Mouse (Mus musculus) thymus, adult 2 months (tissue): ENCODE data around the gene Gm42791. TPM values are rescaled to one million over a fixed set of nuclear protein-coding genes. Genes with fewer than 3 reads are reported as not detected.
A peak's percentile ranks its signal among the peaks of the same experiment; 100 is the strongest.

Experiments
- DNase-seq: peaks from one replicate; pipeline ENCODE4 v3.0.0; 2021
- H3K27ac ChIP-seq: fragments of 200-500 bp; 2 replicates; pipeline ENCODE4 v1.5.1; 2012; ENCODE audit warnings: low read length, control low read depth; ENCODE audit not compliant: control insufficient read depth, insufficient read depth
- H3K27me3 ChIP-seq: fragments of 200-500 bp; 2 replicates; pipeline ENCODE4 v1.6.1; 2012; ENCODE audit warnings: mild to moderate bottlenecking, low read length, moderate library complexity, mixed read lengths; ENCODE audit not compliant: control insufficient read depth, insufficient read depth
- H3K36me3 ChIP-seq: fragments of 200-500 bp; 2 replicates; pipeline ENCODE4 v1.6.1; 2012; ENCODE audit warnings: mild to moderate bottlenecking, low read length, moderate library complexity; ENCODE audit not compliant: control insufficient read depth, insufficient read depth
- H3K4me1 ChIP-seq: fragments of 200-500 bp; replicated peaks from 2 replicates; pipeline ENCODE4 v1.6.1; 2012; ENCODE audit warnings: low read length; ENCODE audit not compliant: control insufficient read depth, insufficient read depth
- H3K4me3 ChIP-seq: fragments of 200-500 bp; 2 replicates; pipeline ENCODE4 v1.5.1; 2012; ENCODE audit warnings: mild to moderate bottlenecking, low read length, control low read depth, moderate library complexity; ENCODE audit not compliant: control insufficient read depth, insufficient read depth
- CTCF ChIP-seq: fragments of 200-500 bp; IDR thresholded peaks from 2 replicates; pipeline ENCODE4 v1.5.1; 2012; ENCODE audit warnings: mild to moderate bottlenecking, control low read depth, low read length, moderate library complexity, borderline replicate concordance; ENCODE audit not compliant: control insufficient read depth, poor library complexity, insufficient read depth; ENCODE audit errors: extremely low read depth
- POLR2A ChIP-seq: fragments of 200-500 bp; IDR thresholded peaks from 2 replicates; pipeline ENCODE4 v1.6.1; 2012; ENCODE audit warnings: mild to moderate bottlenecking, low read length, control low read depth, moderate library complexity; ENCODE audit not compliant: control insufficient read depth, poor library complexity, insufficient read depth; ENCODE audit errors: extremely low read depth
- WGBS: fragments of 180-500 bp; shearing (Covaris S2); methylation state at CpG from one replicate; pipeline ENCODE4 v1.1.7; 2018; 5-methylcytosine and 5-hydroxymethylcytosine counted together
- polyA plus RNA-seq: library from polyadenylated mRNA; depleted of rRNA; stranded (reverse); fragments of >200 nt; gene quantifications from 2 replicates; pipeline ENCODE4 v1.2.3, GENCODE M21; 2012

The Gm42791 gene
- polyA plus RNA-seq, 1 experiment, result not detected

GRCm38 (mm10) chr5:148956898-148957535 lies 37.9 kb downstream of the Gm42791 start:
- no peaks in the 10 kb centered on the region; the same call in 1 of the 2 replicates for H3K36me3 ChIP-seq
- peak overlapping the region; percentile 87 for H3K27ac ChIP-seq
- H3K4me1 ChIP-seq, result peaks cover 50% of the 10 kb centered on the region
- WGBS, result 13% methylated on average over 9 of the region's 9 CpGs
- no peak overlapping the region for H3K4me3 ChIP-seq
- TF ChIP-seq CTCF (no peak), POLR2A (no peak)
- no peak for DNase-seq
- H3K27me3 ChIP-seq, result no peaks in the 10 kb centered on the region

GRCm38 (mm10) chr5:148956091-148956490 lies 38.9 kb downstream of the Gm42791 start:
- no peaks in the 10 kb centered on the region for H3K27me3 ChIP-seq
- 85% methylated on average over 9 of the region's 9 CpGs for WGBS
- peaks cover 58% of the 10 kb centered on the region for H3K4me1 ChIP-seq
- peak overlapping the region; percentile 78 for H3K27ac ChIP-seq
- DNase-seq, result no peak
- TF ChIP-seq POLR2A (no peak), CTCF (no peak)
- H3K4me3 ChIP-seq, result no peak overlapping the region
- H3K36me3 ChIP-seq, result no peaks in the 10 kb centered on the region

GRCm38 (mm10) chr5:148955575-148955974 lies 39.4 kb downstream of the Gm42791 start:
- Histone ChIP-seq H3K4me3 (no peak overlapping the region), H3K27ac (no peak overlapping the region), H3K4me1 (peaks cover 61% of the 10 kb centered on the region), H3K27me3 (no peaks in the 10 kb centered on the region), H3K36me3 (no peaks in the 10 kb centered on the region)
- TF ChIP-seq CTCF, result no peak
- TF ChIP-seq POLR2A, result no peak
- WGBS, result 97% methylated on average over 6 of the region's 6 CpGs
- DNase-seq, result no peak

GRCm38 (mm10) chr5:148954314-148955060 lies 40.5 kb downstream of the Gm42791 start:
- no peak for DNase-seq
- peaks cover 60% of the 10 kb centered on the region for H3K4me1 ChIP-seq
- H3K27ac ChIP-seq, result peak overlapping the region; percentile 42; the same call in 1 of the 2 replicates
- TF ChIP-seq POLR2A, result no peak
- TF ChIP-seq CTCF, result no peak
- H3K4me3 ChIP-seq, result no peak overlapping the region
- WGBS, result 68% methylated on average over 22 of the region's 22 CpGs
- H3K36me3 ChIP-seq, result no peaks in the 10 kb centered on the region
- H3K27me3 ChIP-seq, result no peaks in the 10 kb centered on the region

GRCm38 (mm10) chr5:148953098-148953497 lies 41.8 kb downstream of the Gm42791 start:
- 77% methylated on average over 5 of the region's 5 CpGs for WGBS
- H3K36me3 ChIP-seq, result no peaks in the 10 kb centered on the region
- H3K4me1 ChIP-seq, result peaks cover 59% of the 10 kb centered on the region
- DNase-seq, result no peak
- TF ChIP-seq CTCF, result no peak
- TF ChIP-seq POLR2A, result no peak
- no peak overlapping the region for H3K4me3 ChIP-seq
- no peaks in the 10 kb centered on the region for H3K27me3 ChIP-seq
- H3K27ac ChIP-seq, result no peak overlapping the region

- TF ChIP-seq CTCF, result peak; percentile 40; the same call in 1 of the 2 replicates
- TF ChIP-seq POLR2A, result no peak
- peak; percentile 68 for DNase-seq
- 79% methylated on average over 6 of the region's 6 CpGs for WGBS
- Histone ChIP-seq H3K27me3 (no peaks in the 10 kb centered on the region), H3K27ac (no peak overlapping the region), H3K4me1 (peaks cover 58% of the 10 kb centered on the region), H3K4me3 (no peak overlapping the region), H3K36me3 (no peaks in the 10 kb centered on the region)
Observed at GRCm38 (mm10) chr5:148952419-148952818, 42.5 kb downstream of the Gm42791 start.
